In the genomic region with DNA sequence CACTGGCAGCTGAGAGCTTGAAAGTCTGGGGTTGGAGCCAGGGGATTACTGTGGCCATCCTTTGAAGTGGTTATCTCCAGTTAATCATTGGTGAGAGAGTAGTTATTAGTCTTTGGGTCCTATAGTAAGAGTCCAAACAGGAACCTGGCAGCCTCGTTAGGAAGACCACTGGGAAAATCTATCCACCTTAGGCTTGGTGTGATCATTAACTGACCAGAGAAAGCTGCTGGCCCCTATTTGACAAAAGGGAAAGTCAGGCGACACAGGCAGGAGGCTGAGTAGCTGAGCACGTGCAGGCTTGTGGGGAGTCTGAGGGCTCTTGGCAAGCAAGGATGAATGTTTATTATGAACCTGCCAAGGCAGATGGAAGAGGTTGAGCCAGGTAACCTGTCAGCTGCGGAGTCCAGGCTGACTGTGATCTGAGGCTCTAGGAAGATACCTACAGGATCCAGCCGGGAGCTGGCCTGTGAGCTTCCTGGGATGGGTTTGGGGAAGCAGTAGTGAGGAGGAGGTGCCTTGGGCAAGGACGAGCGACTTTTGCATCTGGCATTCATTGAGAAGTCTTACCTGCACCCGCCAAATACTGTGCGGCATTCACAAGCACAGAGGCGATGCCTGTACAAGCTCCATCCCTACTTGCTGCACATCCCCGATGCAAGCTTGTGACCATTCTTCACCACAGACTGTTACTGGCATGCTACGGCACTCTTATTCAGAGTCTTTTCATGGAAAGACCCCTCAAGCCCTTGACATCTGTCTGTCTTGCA, we compare ENCODE assay signal across 15 mouse cellular contexts. TPM values are rescaled to one million over a fixed set of nuclear protein-coding genes. Genes with fewer than 3 reads are reported as not detected.
A peak's percentile ranks its signal among the peaks of the same experiment; 100 is the strongest.
DNase-seq lines count a peak whose midpoint lies in the region; ATAC-seq and TF ChIP-seq lines count a peak whose summit lies in the region.
"Had no signal": no experiment of that assay in that cellular context is flagged by ENCODE, and none has a peak within 500 bp of the region (broad histone marks: within the 10 kb centered on the region; RNA-seq: fewer than 3 reads in every experiment).

No protein-coding gene starts in this region.

- no peak for TF ChIP-seq EP300 in CH12.LX (IDR thresholded peaks at IDR 0.05; ENCODE audit: low read length)
- no peak for TF ChIP-seq EP300 in lung, postnatal 0 days (IDR thresholded peaks at IDR 0.05)

- in situ Hi-C loops in CH12.LX (cut with MboI; ENCODE audit: low pct_ligation_motif_present, low pct_unique_long_range_greater_than_20kb, low sequenced_read_pairs), result loop anchor here (5.0 kb wide), 1 partner anchor 43 kb away; no protein-coding TSS in a partner anchor

- DNase-seq in CH12.LX (ENCODE audit: extremely low read depth), result no peak
- DNase-seq in cerebellum, adult 9-10 months, result peak; percentile 55
- peak; percentile 68 to 84 for DNase-seq in kidney, adult 8-10 months
- DNase-seq in liver, embryonic 13.5 days, result no peak
- no peak for DNase-seq in embryo, embryonic 11 days
- DNase-seq in lung, postnatal 0 days (ENCODE audit: low spot score), result no peak
- no peak for DNase-seq in heart, postnatal 25 days (ENCODE audit: low spot score)
- no peak for DNase-seq in thymus, postnatal 10 days (ENCODE audit: low spot score in 2 of 2)
- DNase-seq: gastrocnemius, postnatal 10 days; thymus, postnatal 14 days had no signal

- no peak overlapping the region for H3K9ac ChIP-seq in CH12.LX (ENCODE audit: insufficient read depth, low read depth)
- H3K9ac ChIP-seq in liver, embryonic 13.5 days, result no peak overlapping the region
- H3K9ac ChIP-seq in lung, postnatal 0 days (replicated peaks; ENCODE audit: low read depth), result no peak overlapping the region

- TF ChIP-seq RAD21 in CH12.LX (IDR thresholded peaks at IDR 0.05; ENCODE audit: low read depth, low read length), result no peak

- H3K9me3 ChIP-seq in CH12.LX (replicated peaks; ENCODE audit: low read length), result no peaks in the 10 kb centered on the region
- H3K9me3 ChIP-seq in liver, embryonic 13.5 days (replicated peaks), result no peaks in the 10 kb centered on the region
- H3K9me3 ChIP-seq in lung, postnatal 0 days (ENCODE audit: low read length), result no peaks in the 10 kb centered on the region

- no peak for TF ChIP-seq POLR2A in CH12.LX (IDR thresholded peaks at IDR 0.05; ENCODE audit: low read depth, low read length)

- no peaks in the 10 kb centered on the region for H3K4me1 ChIP-seq in CH12.LX (ENCODE audit: control insufficient read depth in 1 of 2, insufficient read depth in 2 of 2)
- H3K4me1 ChIP-seq in liver, embryonic 13.5 days (replicated peaks), result peaks cover 10% of the 10 kb centered on the region
- H3K4me1 ChIP-seq in lung, postnatal 0 days (ENCODE audit: insufficient read depth, low read depth, low read length), result no peaks in the 10 kb centered on the region

- peaks cover 40% of the 10 kb centered on the region for H3K27me3 ChIP-seq in CH12.LX (replicated peaks)
- H3K27me3 ChIP-seq in liver, embryonic 13.5 days, result no peaks in the 10 kb centered on the region
- no peaks in the 10 kb centered on the region for H3K27me3 ChIP-seq in lung, postnatal 0 days (replicated peaks; ENCODE audit: insufficient read depth, low read length)

- ATAC-seq in liver, embryonic 13.5 days (ENCODE audit: low read depth), result peak; percentile 76
- no peak for ATAC-seq in lung, postnatal 0 days
- ATAC-seq: CD4-positive, CD25-positive, alpha-beta regulatory T cell, adult 4 months had no signal

- no peak overlapping the region for H3K4me3 ChIP-seq in CH12.LX (replicated peaks in 1 of 3; ENCODE audit: low read depth in 2 of 3, low read length in 2 of 3, poor library complexity in 1 of 3)
- no peak overlapping the region for H3K4me3 ChIP-seq in liver, embryonic 13.5 days (replicated peaks)
- H3K4me3 ChIP-seq in lung, postnatal 0 days (ENCODE audit: low read depth, low read length), result no peak overlapping the region
- H3K4me3 ChIP-seq: layer of hippocampus, adult 2 months had no signal

- no peak overlapping the region for H3K4me2 ChIP-seq in CH12.LX (ENCODE audit: insufficient read depth, low read depth, poor library complexity, severe bottlenecking)
- no peak overlapping the region for H3K4me2 ChIP-seq in liver, embryonic 13.5 days
- H3K4me2 ChIP-seq in lung, postnatal 0 days (replicated peaks; ENCODE audit: low read depth, low read length), result no peak overlapping the region

- H3K27ac ChIP-seq in CH12.LX (ENCODE audit: insufficient read depth, low read depth), result no peak overlapping the region
- H3K27ac ChIP-seq in liver, embryonic 13.5 days, result peak overlapping the region; percentile 69
- H3K27ac ChIP-seq in lung, postnatal 0 days (ENCODE audit: low read length), result no peak overlapping the region
- H3K27ac ChIP-seq: layer of hippocampus, adult 2 months had no signal

- no peaks in the 10 kb centered on the region for H3K79me2 ChIP-seq in CH12.LX (replicated peaks; ENCODE audit: control insufficient read depth, extremely low read depth, insufficient read depth, poor library complexity, severe bottlenecking)

- dilution Hi-C loops in CH12.LX (cut with MboI; ENCODE audit: extremely low pct_ligation_motif_present, extremely low pct_unique_long_range_greater_than_20kb, low sequenced_read_pairs), result no loop called here

- WGBS in liver, embryonic 13.5 days (ENCODE audit: insufficient replicate concordance), result 56% methylated on average over 12 of the region's 12 CpGs
- WGBS in lung, postnatal 0 days, result 52% methylated on average over 12 of the region's 12 CpGs

- TF ChIP-seq CTCF in CH12.LX (conservative IDR thresholded peaks at IDR 0.05 in 1 of 2, IDR thresholded peaks at IDR 0.05 in 1 of 2; ENCODE audit: low read depth in 2 of 2, low read length in 2 of 2), result no peak
- TF ChIP-seq CTCF in lung, postnatal 0 days (IDR thresholded peaks at IDR 0.05), result no peak

- intact Hi-C loops in heart, postnatal 25 days (cut with DNase I), result no loop called here

- no peaks in the 10 kb centered on the region for H3K36me3 ChIP-seq in CH12.LX (replicated peaks in 1 of 2; ENCODE audit: control insufficient read depth in 1 of 2, insufficient read depth in 1 of 2, low read length in 1 of 2)
- H3K36me3 ChIP-seq in liver, embryonic 13.5 days, result no peaks in the 10 kb centered on the region
- no peaks in the 10 kb centered on the region for H3K36me3 ChIP-seq in lung, postnatal 0 days (ENCODE audit: insufficient read depth, low read length)

TF ChIP-seq in CH12.LX, 34 proteins besides CTCF, POLR2A, EP300 and RAD21:
- no peak for TF ChIP-seq TCF12 (IDR thresholded peaks at IDR 0.05; ENCODE audit: low read depth, low read length)
- no peak for TF ChIP-seq KAT2A (IDR thresholded peaks at IDR 0.05; ENCODE audit: insufficient replicate concordance, low read length)
- no peak for TF ChIP-seq JUND (conservative IDR thresholded peaks at IDR 0.05; ENCODE audit: low read depth, low read length)
- 0 out of 2 replicates have a peak, but pooled peaks have one; percentile 18 for TF ChIP-seq BHLHE40 (IDR thresholded peaks at IDR 0.05; ENCODE audit: low read depth, low read length)

RNA-seq across cellular contexts. Expression of a gene that starts 4.5 kb away (rescaled TPM):
- total RNA-seq in CH12.LX (2012; rRNA removed) (not detected in 2 replicates), CH12.LX (2014; rRNA removed) (not detected in 2 replicates)
- polyA plus RNA-seq in CH12.LX (2012; ENCODE audit: insufficient read length, low read depth), result not detected in 2 replicates
- 0.14 and 0.15 TPM in 2 replicates for polyA plus RNA-seq in liver, embryonic 13.5 days (2015; fragmentation: Nextera tagmentation; extraction: Ambion mirVana)
- 0.47 TPM in 1 of 2 replicates, not detected in the other for polyA plus RNA-seq in lung, postnatal 0 days (2015; fragmentation: Nextera tagmentation; extraction: Ambion mirVana)
- under 1 TPM in 1 of 2 experiments, not detected in 1; 0.20 TPM for total RNA-seq in heart, postnatal 25 days (2021)
- total RNA-seq: megakaryocyte progenitor cell, adult 5-6 weeks had no signal
- polyA plus RNA-seq: heart, embryonic 16.5 days; limb, embryonic 11.5 days had no signal

RNA-seq across cellular contexts. Expression of a gene that starts 4.6 kb away (rescaled TPM):
- total RNA-seq in CH12.LX (2012; rRNA removed), result not detected in 2 replicates
- total RNA-seq in CH12.LX (2014; rRNA removed), result 0.05 TPM in 1 of 2 replicates, not detected in the other
- not detected in 2 replicates for polyA plus RNA-seq in CH12.LX (2012; ENCODE audit: insufficient read length, low read depth)
- polyA plus RNA-seq in liver, embryonic 13.5 days (2015; fragmentation: Nextera tagmentation; extraction: Ambion mirVana), result 0.17 and 0.28 TPM in 2 replicates
- 0.07 TPM in 1 of 2 replicates, not detected in the other for polyA plus RNA-seq in lung, postnatal 0 days (2015; fragmentation: Nextera tagmentation; extraction: Ambion mirVana)
- total RNA-seq in heart, postnatal 25 days (2021), result under 1 TPM in 1 of 2 experiments, not detected in 1; 0.08 TPM
- total RNA-seq: megakaryocyte progenitor cell, adult 5-6 weeks had no signal
- polyA plus RNA-seq: heart, embryonic 16.5 days; limb, embryonic 11.5 days had no signal

RNA-seq across cellular contexts. Expression of a gene that starts 12.1 kb away (rescaled TPM):
- total RNA-seq in CH12.LX (2012; rRNA removed) (not detected in 2 replicates), CH12.LX (2014; rRNA removed) (not detected in 2 replicates)
- polyA plus RNA-seq in CH12.LX (2012; ENCODE audit: insufficient read length, low read depth), result 0.09 TPM in 1 of 2 replicates, not detected in the other
- not detected in 2 replicates for polyA plus RNA-seq in liver, embryonic 13.5 days (2015; fragmentation: Nextera tagmentation; extraction: Ambion mirVana)
- 0.10 and 0.27 TPM in 2 replicates for polyA plus RNA-seq in lung, postnatal 0 days (2015; fragmentation: Nextera tagmentation; extraction: Ambion mirVana)
- total RNA-seq in heart, postnatal 25 days (2021), result not detected
- total RNA-seq: megakaryocyte progenitor cell, adult 5-6 weeks had no signal
- polyA plus RNA-seq: limb, embryonic 11.5 days had no signal

RNA-seq across cellular contexts. Expression of a gene that starts 12.6 kb away (rescaled TPM):
- 0.04 TPM in 1 of 2 replicates, not detected in the other for total RNA-seq in CH12.LX (2012; rRNA removed)
- total RNA-seq in CH12.LX (2014; rRNA removed), result not detected in 2 replicates
- 0.05 and 0.13 TPM in 2 replicates for polyA plus RNA-seq in CH12.LX (2012; ENCODE audit: insufficient read length, low read depth)
- polyA plus RNA-seq in liver, embryonic 13.5 days (2015; fragmentation: Nextera tagmentation; extraction: Ambion mirVana), result 9.0 and 11.2 TPM in 2 replicates
- polyA plus RNA-seq in lung, postnatal 0 days (2015; fragmentation: Nextera tagmentation; extraction: Ambion mirVana), result 18.6 and 23.2 TPM in 2 replicates
- 1 to 10 TPM; 3.4 to 3.8 TPM for total RNA-seq in heart, postnatal 25 days (2021)
- total RNA-seq: megakaryocyte progenitor cell, adult 5-6 weeks had no signal

RNA-seq across cellular contexts. Expression of a gene that starts 24.8 kb away (rescaled TPM):
- total RNA-seq in CH12.LX (2012; rRNA removed) (3.7 and 4.2 TPM in 2 replicates), CH12.LX (2014; rRNA removed) (0.63 and 1.1 TPM in 2 replicates)
- polyA plus RNA-seq in CH12.LX (2012; ENCODE audit: insufficient read length, low read depth), result 4.0 and 5.0 TPM in 2 replicates
- polyA plus RNA-seq in liver, embryonic 13.5 days (2015; fragmentation: Nextera tagmentation; extraction: Ambion mirVana), result 0.75 and 0.94 TPM in 2 replicates
- polyA plus RNA-seq in lung, postnatal 0 days (2015; fragmentation: Nextera tagmentation; extraction: Ambion mirVana), result 1.7 and 2.0 TPM in 2 replicates
- 1 to 10 TPM; 6.8 to 8.3 TPM for total RNA-seq in heart, postnatal 25 days (2021)

Comparison
In these comparisons a context has a peak if more than half of its experiments do, and no peak if none do; other contexts are left out.
1. DNase-seq: peak in cerebellum, adult 9-10 months (single experiment) and kidney, adult 8-10 months (2 of 2); none in CH12.LX (single experiment), liver, embryonic 13.5 days (single experiment), embryo, embryonic 11 days (single experiment), lung, postnatal 0 days (single experiment), heart, postnatal 25 days (single experiment) and thymus, postnatal 10 days (0 of 2).